Mouse (Mus musculus): ENCODE data around the gene Urm1. TPM values are rescaled to one million over a fixed set of nuclear protein-coding genes. Genes with fewer than 3 reads are reported as not detected.
"Not testable (repeated sequence)": the region's sequence is repeated elsewhere in the genome, so short reads cannot be mapped to it uniquely, and the experiment has no call there.

Urm1 gene
- polyA plus RNA-seq, 1 experiment from 2014 or later = 18.4 TPM

- 58% methylated on average over 17 of the region's 17 CpGs for WGBS
- no peaks in the 10 kb centered on the region for H3K9me3 ChIP-seq
- no peak for DNase-seq (ENCODE audit: low spot score)
- peaks cover 15% of the 10 kb centered on the region; the same call in 1 of the 2 replicates for H3K4me1 ChIP-seq
- H3K27ac ChIP-seq = no peak overlapping the region
- H3K36me3 ChIP-seq = peaks cover 33% of the 10 kb centered on the region
- H3K27me3 ChIP-seq (ENCODE audit: insufficient read depth, poor library complexity, severe bottlenecking) = peaks cover 5% of the 10 kb centered on the region
- no peak overlapping the region for H3K4me3 ChIP-seq
Measured at GRCm38 (mm10) chr2:29879964-29880830, 60.3 kb downstream of the Urm1 start.

GRCm38 (mm10) chr2:29886659-29887292 lies 66.9 kb downstream of the Urm1 start:
- H3K9me3 ChIP-seq; H3K27me3 ChIP-seq (ENCODE audit: insufficient read depth, poor library complexity, severe bottlenecking); H3K4me3 ChIP-seq; H3K36me3 ChIP-seq; DNase-seq (ENCODE audit: low spot score); H3K27ac ChIP-seq: not testable (repeated sequence)
- peaks cover 20% of the 10 kb centered on the region for H3K4me1 ChIP-seq
- WGBS = 81% methylated on average over 9 of the region's 9 CpGs

- peaks cover 20% of the 10 kb centered on the region for H3K4me1 ChIP-seq
- peak within 1 kb of the TSS; percentile 96 for H3K27ac ChIP-seq
- no peaks in the 10 kb centered on the region for H3K27me3 ChIP-seq (ENCODE audit: insufficient read depth, poor library complexity, severe bottlenecking)
- peaks cover 28% of the 10 kb centered on the region for H3K36me3 ChIP-seq
- peak within 1 kb of the TSS; percentile 99 for H3K4me3 ChIP-seq
- no peaks in the 10 kb centered on the region for H3K9me3 ChIP-seq
- under 1% methylated on average over 70 of the region's 70 CpGs for WGBS
- peak; percentile 100 for DNase-seq (ENCODE audit: low spot score)
Measured at GRCm38 (mm10) chr2:29889066-29889944, 69.4 kb downstream of the Urm1 start, which contains the start of gene Odf2. Odf2 (plus strand) TSS chr2:29889221.

- Histone ChIP-seq H3K27me3 (ENCODE audit: insufficient read depth, poor library complexity, severe bottlenecking) (no peaks in the 10 kb centered on the region), H3K27ac (peak overlapping the region; percentile 96), H3K4me1 (peaks cover 20% of the 10 kb centered on the region), H3K4me3 (peak overlapping the region; percentile 99), H3K9me3 (no peaks in the 10 kb centered on the region), H3K36me3 (peaks cover 38% of the 10 kb centered on the region)
- peak; percentile 98 for DNase-seq (ENCODE audit: low spot score)
- under 1% methylated on average over 61 of the region's 61 CpGs for WGBS
Measured at GRCm38 (mm10) chr2:29889991-29890833, 70.3 kb downstream of the Urm1 start.

GRCm38 (mm10) chr2:29891773-29892172 lies 71.9 kb downstream of the Urm1 start:
- no peak overlapping the region for H3K27ac ChIP-seq
- no peak for DNase-seq (ENCODE audit: low spot score)
- H3K4me3 ChIP-seq = no peak overlapping the region
- WGBS = 87% methylated on average over 6 of the region's 6 CpGs
- peaks cover 20% of the 10 kb centered on the region for H3K4me1 ChIP-seq
- no peaks in the 10 kb centered on the region for H3K9me3 ChIP-seq
- H3K27me3 ChIP-seq (ENCODE audit: insufficient read depth, poor library complexity, severe bottlenecking) = no peaks in the 10 kb centered on the region
- H3K36me3 ChIP-seq = peaks cover 51% of the 10 kb centered on the region

Small RNAs within 50 kb of the gene (microRNA-seq; reads per million reads assigned to microRNA genes)
- not detected for gene Mir219a-2
- gene Mir219b = not detected

Other genes starting within 250 kb of the Urm1 start
- gene Rapgef1, start 200.4 kb upstream of the Urm1 start, polyA plus RNA-seq (2016; fragmentation: Nextera tagmentation; extraction: Ambion mirVana) = 11.2 and 13.4 TPM in 2 replicates
- gene Gm13420, start 68.4 kb upstream of the Urm1 start, polyA plus RNA-seq (2016; fragmentation: Nextera tagmentation; extraction: Ambion mirVana) = 0.28 TPM in 1 of 2 replicates, not detected in the other
- gene Gm13547, start 60.8 kb upstream of the Urm1 start, polyA plus RNA-seq (2016; fragmentation: Nextera tagmentation; extraction: Ambion mirVana) = not detected in 2 replicates
- 34.6 and 34.8 TPM in 2 replicates for gene Coq4, start 32.6 kb upstream of the Urm1 start, polyA plus RNA-seq (2016; fragmentation: Nextera tagmentation; extraction: Ambion mirVana)
- 33.5 and 43.1 TPM in 2 replicates for gene Trub2, start 31.6 kb upstream of the Urm1 start, polyA plus RNA-seq (2016; fragmentation: Nextera tagmentation; extraction: Ambion mirVana)
- gene Slc27a4, start 17.4 kb upstream of the Urm1 start, polyA plus RNA-seq (2016; fragmentation: Nextera tagmentation; extraction: Ambion mirVana) = 8.4 and 9.5 TPM in 2 replicates
- gene Cercam, start 49.1 kb downstream of the Urm1 start, polyA plus RNA-seq (2016; fragmentation: Nextera tagmentation; extraction: Ambion mirVana) = 22.8 and 26.7 TPM in 2 replicates
- gene Odf2, start 69.1 kb downstream of the Urm1 start, polyA plus RNA-seq (2016; fragmentation: Nextera tagmentation; extraction: Ambion mirVana) = 77.8 and 82.6 TPM in 2 replicates
- gene Gle1, start 115.4 kb downstream of the Urm1 start, polyA plus RNA-seq (2016; fragmentation: Nextera tagmentation; extraction: Ambion mirVana) = 50.0 and 61.3 TPM in 2 replicates
- gene Sptan1, start 145.5 kb downstream of the Urm1 start, polyA plus RNA-seq (2016; fragmentation: Nextera tagmentation; extraction: Ambion mirVana) = 103 and 116 TPM in 2 replicates
- gene Wdr34, start 228.8 kb downstream of the Urm1 start, polyA plus RNA-seq (2016; fragmentation: Nextera tagmentation; extraction: Ambion mirVana) = 17.7 and 22.3 TPM in 2 replicates
- 341 and 570 TPM in 2 replicates for gene Set, start 237.3 kb downstream of the Urm1 start, polyA plus RNA-seq (2016; fragmentation: Nextera tagmentation; extraction: Ambion mirVana)